Mouse (Mus musculus) neural tube, embryonic 11.5 days (tissue): ENCODE measurements at regions not wholly inside any gene's neighbourhood (a gene's known extent, or its start where the extent isn't known, plus 50 kb on each side); places are given as distances from the start of the nearest gene placed in this dataset.

Experiments used
- ATAC-seq: fragments of 200-750 bp; cut with Nextera tagmentation; 2 replicates; pipeline ENCODE4 v1.8.0; 2017; ENCODE audit warnings: moderate number of reproducible peaks, mild to moderate bottlenecking, moderate TSS enrichment, moderate library complexity; ENCODE audit not compliant: insufficient read depth, low FRiP score, low TSS enrichment
- DNase-seq: peaks from one replicate; pipeline ENCODE4 v3.0.0-alpha.2; 2015; ENCODE audit warnings: low spot score
- H3K27ac ChIP-seq: fragments of 300-500 bp; sonication (generic); 2 replicates; pipeline ENCODE4 v1.5.1; 2014; ENCODE audit warnings: low read depth, mild to moderate bottlenecking, low read length
- H3K27me3 ChIP-seq: fragments of 300-500 bp; sonication (generic); 2 replicates; pipeline ENCODE4 v1.6.1; 2014; ENCODE audit warnings: mild to moderate bottlenecking, low read length, mixed read lengths; ENCODE audit not compliant: control insufficient read depth, insufficient read depth
- H3K36me3 ChIP-seq: fragments of 300-500 bp; sonication (generic); 2 replicates; pipeline ENCODE4 v1.6.1; 2014; ENCODE audit warnings: mild to moderate bottlenecking, low read length, moderate library complexity, mixed read lengths; ENCODE audit not compliant: control insufficient read depth, insufficient read depth
- H3K4me1 ChIP-seq: fragments of 300-500 bp; sonication (generic); 2 replicates; pipeline ENCODE4 v1.6.1; 2014; ENCODE audit warnings: low read length, mixed read lengths; ENCODE audit not compliant: control insufficient read depth, insufficient read depth
- H3K4me2 ChIP-seq: fragments of 300-500 bp; sonication (generic); 2 replicates; pipeline ENCODE4 v1.6.1; 2014; ENCODE audit warnings: low read depth, mild to moderate bottlenecking, moderate library complexity
- H3K4me3 ChIP-seq: fragments of 300-500 bp; sonication (generic); 2 replicates; pipeline ENCODE4 v1.5.1; 2014; ENCODE audit warnings: low read depth, low read length
- H3K9ac ChIP-seq: fragments of 300-500 bp; sonication (generic); 2 replicates; pipeline ENCODE4 v1.6.1; 2014; ENCODE audit warnings: mild to moderate bottlenecking, low read length
- H3K9me3 ChIP-seq: fragments of 300-500 bp; sonication (generic); 2 replicates; pipeline ENCODE4 v1.6.1; 2016; ENCODE audit warnings: low read length; ENCODE audit not compliant: control insufficient read depth
- WGBS: fragments of 180-500 bp; shearing (Covaris S2); extraction: QIAGEN DNeasy Blood & Tissue Kit; methylation state at CpG from one replicate; pipeline ENCODE4 v1.1.7; 2014; 5-methylcytosine and 5-hydroxymethylcytosine counted together

- DNase-seq (no peak), ATAC-seq (no peak)
- Histone ChIP-seq H3K4me1 (no peaks in the 10 kb centered on the region), H3K27ac (no peak overlapping the region), H3K4me2 (no peak overlapping the region), H3K9ac (no peak overlapping the region), H3K36me3 (no peaks in the 10 kb centered on the region), H3K4me3 (no peak overlapping the region), H3K27me3 (no peaks in the 10 kb centered on the region), H3K9me3 (no peaks in the 10 kb centered on the region)
- WGBS, result 85% methylated on average over 1 of the region's 1 CpGs
Measured at GRCm38 (mm10) chr6:94874415-94874814, 174.5 kb upstream of the Lrig1 start.

GRCm38 (mm10) chr6:94867952-94868351, 168.0 kb upstream of the Lrig1 start:
- DNase-seq (no peak), ATAC-seq (no peak)
- no peak overlapping the region for H3K4me3 ChIP-seq
- no peaks in the 10 kb centered on the region for H3K4me1 ChIP-seq
- no peaks in the 10 kb centered on the region for H3K9me3 ChIP-seq
- 58% methylated on average over 3 of the region's 3 CpGs for WGBS
- H3K9ac ChIP-seq, result no peak overlapping the region
- no peak overlapping the region for H3K4me2 ChIP-seq
- no peaks in the 10 kb centered on the region for H3K27me3 ChIP-seq
- no peak overlapping the region for H3K27ac ChIP-seq
- H3K36me3 ChIP-seq, result no peaks in the 10 kb centered on the region

GRCm38 (mm10) chr6:94865498-94865897, 165.5 kb upstream of the Lrig1 start:
- DNase-seq (no peak), ATAC-seq (no peak)
- H3K4me2 ChIP-seq, result no peak overlapping the region
- no peak overlapping the region for H3K27ac ChIP-seq
- H3K4me3 ChIP-seq, result no peak overlapping the region
- no peaks in the 10 kb centered on the region for H3K9me3 ChIP-seq
- no peaks in the 10 kb centered on the region for H3K4me1 ChIP-seq
- 94% methylated on average over 2 of the region's 2 CpGs for WGBS
- H3K27me3 ChIP-seq, result no peaks in the 10 kb centered on the region
- H3K9ac ChIP-seq, result no peak overlapping the region
- no peaks in the 10 kb centered on the region for H3K36me3 ChIP-seq

GRCm38 (mm10) chr6:94858121-94858621, 158.2 kb upstream of the Lrig1 start:
- Histone ChIP-seq H3K4me3 (no peak overlapping the region), H3K36me3 (no peaks in the 10 kb centered on the region), H3K4me1 (no peaks in the 10 kb centered on the region), H3K27ac (no peak overlapping the region), H3K4me2 (no peak overlapping the region), H3K9me3 (no peaks in the 10 kb centered on the region), H3K27me3 (no peaks in the 10 kb centered on the region), H3K9ac (no peak overlapping the region)
- 83% methylated on average over 5 of the region's 5 CpGs for WGBS
- ATAC-seq, result no peak
- DNase-seq, result no peak

GRCm38 (mm10) chr6:94850121-94850520, 150.2 kb upstream of the Lrig1 start:
- no peak overlapping the region for H3K4me2 ChIP-seq
- WGBS, result 79% methylated on average over 4 of the region's 5 CpGs
- ATAC-seq, result no peak
- no peak overlapping the region for H3K9ac ChIP-seq
- H3K36me3 ChIP-seq, result no peaks in the 10 kb centered on the region
- H3K27me3 ChIP-seq, result no peaks in the 10 kb centered on the region
- H3K27ac ChIP-seq, result no peak overlapping the region
- no peak overlapping the region for H3K4me3 ChIP-seq
- H3K9me3 ChIP-seq, result no peaks in the 10 kb centered on the region
- no peaks in the 10 kb centered on the region for H3K4me1 ChIP-seq
- no peak for DNase-seq

- 79% methylated on average over 3 of the region's 3 CpGs for WGBS
- Histone ChIP-seq H3K36me3 (no peaks in the 10 kb centered on the region), H3K4me3 (no peak overlapping the region), H3K4me2 (no peak overlapping the region), H3K4me1 (no peaks in the 10 kb centered on the region), H3K9me3 (no peaks in the 10 kb centered on the region), H3K27ac (no peak overlapping the region), H3K27me3 (no peaks in the 10 kb centered on the region), H3K9ac (no peak overlapping the region)
- DNase-seq, result no peak
- ATAC-seq, result no peak
Measured at GRCm38 (mm10) chr6:94849533-94849932, 149.6 kb upstream of the Lrig1 start.

GRCm38 (mm10) chr6:94848437-94848836, 148.5 kb upstream of the Lrig1 start:
- Histone ChIP-seq H3K9ac (no peak overlapping the region), H3K4me2 (no peak overlapping the region), H3K27me3 (no peaks in the 10 kb centered on the region), H3K4me3 (no peak overlapping the region), H3K4me1 (no peaks in the 10 kb centered on the region), H3K27ac (no peak overlapping the region), H3K9me3 (no peaks in the 10 kb centered on the region), H3K36me3 (no peaks in the 10 kb centered on the region)
- WGBS, result 94% methylated on average over 1 of the region's 1 CpGs
- DNase-seq (no peak), ATAC-seq (no peak)

- no peak for ATAC-seq
- Histone ChIP-seq H3K27ac (no peak overlapping the region), H3K27me3 (no peaks in the 10 kb centered on the region), H3K9ac (no peak overlapping the region), H3K4me3 (no peak overlapping the region), H3K4me1 (no peaks in the 10 kb centered on the region), H3K9me3 (no peaks in the 10 kb centered on the region), H3K4me2 (no peak overlapping the region), H3K36me3 (no peaks in the 10 kb centered on the region)
- 86% methylated on average over 6 of the region's 6 CpGs for WGBS
- no peak for DNase-seq
Measured at GRCm38 (mm10) chr6:94845821-94846220, 145.9 kb upstream of the Lrig1 start.

- no peaks in the 10 kb centered on the region for H3K4me1 ChIP-seq
- 61% methylated on average over 9 of the region's 9 CpGs for WGBS
- no peak overlapping the region for H3K4me2 ChIP-seq
- no peak overlapping the region for H3K4me3 ChIP-seq
- H3K27me3 ChIP-seq, result no peaks in the 10 kb centered on the region
- no peaks in the 10 kb centered on the region for H3K9me3 ChIP-seq
- H3K9ac ChIP-seq, result no peak overlapping the region
- no peak overlapping the region for H3K27ac ChIP-seq
- DNase-seq, result no peak
- H3K36me3 ChIP-seq, result no peaks in the 10 kb centered on the region
- no peak for ATAC-seq
Measured at GRCm38 (mm10) chr6:94842856-94843255, 142.9 kb upstream of the Lrig1 start.
